Mouse (Mus musculus) layer of hippocampus, adult 2 months (tissue): ENCODE measurements around the gene Ccsap. TPM values are rescaled to one million over a fixed set of nuclear protein-coding genes. Genes with fewer than 3 reads are reported as not detected.

Experiments
- DNase-seq, 2 experiments: peaks; one replicate each; pipeline ENCODE4 v3.0.0; 2022; ENCODE audit warnings: low spot score in 2 of 2
- H3K27ac ChIP-seq: fragments of 200-600 bp; 2 replicates; pipeline ENCODE4 v1.8.1; 2022
- H3K4me3 ChIP-seq: fragments of 200-600 bp; 2 replicates; pipeline ENCODE4 v1.8.1; 2022; ENCODE audit warnings: mild to moderate bottlenecking
- CTCF ChIP-seq: fragments of 200-600 bp; conservative IDR thresholded peaks from 2 replicates; pipeline ENCODE4 v1.8.1; 2022; ENCODE audit warnings: antibody characterized with exemption, mild to moderate bottlenecking, moderate library complexity
- total RNA-seq, 2 experiments: library from RNA; stranded (reverse); gene quantifications; 2 replicates each; pipeline ENCODE4 v1.2.3; 2021

Ccsap gene
- total RNA-seq, 2 experiments from 2014 or later: 62.3 to 62.7 TPM

GRCm38 (mm10) chr8:123805718-123806373 is 54.2 kb downstream of the Ccsap start, which contains the start of gene Rab4a:
Gene Rab4a (plus strand): TSS chr8:123805985.
- peak within 1 kb of the TSS; percentile 97 for H3K4me3 ChIP-seq
- peak; percentile 79 to 81 for DNase-seq
- no peak for TF ChIP-seq CTCF

GRCm38 (mm10) chr8:123805209-123805717 is 54.7 kb downstream of the Ccsap start:
- peak overlapping the region; percentile 97 for H3K4me3 ChIP-seq
- H3K27ac ChIP-seq: peak overlapping the region; percentile 93
- TF ChIP-seq CTCF: no peak
- DNase-seq: no peak

More at GRCm38 (mm10) chr8:123805718-123806373, 54.2 kb downstream of the Ccsap start, which contains the start of gene Rab4a:
- peak within 1 kb of the TSS; percentile 93 for H3K27ac ChIP-seq

- TF ChIP-seq CTCF: no peak
- Histone ChIP-seq H3K27ac (no peak overlapping the region), H3K4me3 (no peak overlapping the region)
- DNase-seq: no peak
Observed at GRCm38 (mm10) chr8:123804586-123804985, 55.4 kb downstream of the Ccsap start.

- Histone ChIP-seq H3K4me3 (no peak overlapping the region), H3K27ac (no peak overlapping the region)
- DNase-seq: no peak
- no peak for TF ChIP-seq CTCF
Observed at GRCm38 (mm10) chr8:123803639-123804038, 56.4 kb downstream of the Ccsap start.

GRCm38 (mm10) chr8:123801538-123801937 is 58.5 kb downstream of the Ccsap start:
- no peak overlapping the region for H3K4me3 ChIP-seq
- no peak for DNase-seq
- H3K27ac ChIP-seq: no peak overlapping the region
- no peak for TF ChIP-seq CTCF

- H3K4me3 ChIP-seq: no peak overlapping the region
- H3K27ac ChIP-seq: no peak overlapping the region
- no peak for DNase-seq
- 0 out of 2 replicates have a peak, but pooled peaks have one; percentile 7 for TF ChIP-seq CTCF
Observed at GRCm38 (mm10) chr8:123800867-123801266, 59.1 kb downstream of the Ccsap start.

GRCm38 (mm10) chr8:123799885-123800284 is 60.1 kb downstream of the Ccsap start:
- TF ChIP-seq CTCF: no peak
- Histone ChIP-seq H3K27ac (no peak overlapping the region), H3K4me3 (no peak overlapping the region)
- DNase-seq: no peak

- no peak for DNase-seq
- Histone ChIP-seq H3K4me3 (no peak overlapping the region), H3K27ac (no peak overlapping the region)
- TF ChIP-seq CTCF: no peak
Observed at GRCm38 (mm10) chr8:123799434-123799833, 60.6 kb downstream of the Ccsap start.

- no peak for TF ChIP-seq CTCF
- Histone ChIP-seq H3K4me3 (no peak overlapping the region), H3K27ac (no peak overlapping the region)
- no peak for DNase-seq
Observed at GRCm38 (mm10) chr8:123797928-123798327, 62.1 kb downstream of the Ccsap start.

- H3K4me3 ChIP-seq: no peak overlapping the region
- H3K27ac ChIP-seq: no peak overlapping the region
- DNase-seq: no peak
- TF ChIP-seq CTCF: no peak
Observed at GRCm38 (mm10) chr8:123796758-123797157, 63.3 kb downstream of the Ccsap start.

- DNase-seq: no peak
- H3K4me3 ChIP-seq: no peak overlapping the region
- H3K27ac ChIP-seq: no peak overlapping the region
- TF ChIP-seq CTCF: no peak
Observed at GRCm38 (mm10) chr8:123794766-123795165, 65.2 kb downstream of the Ccsap start.

GRCm38 (mm10) chr8:123793900-123794299 is 66.1 kb downstream of the Ccsap start:
- no peak overlapping the region for H3K27ac ChIP-seq
- TF ChIP-seq CTCF: no peak
- H3K4me3 ChIP-seq: no peak overlapping the region
- DNase-seq: no peak

- Histone ChIP-seq H3K4me3 (no peak overlapping the region), H3K27ac (no peak overlapping the region)
- no peak for DNase-seq
- no peak for TF ChIP-seq CTCF
Observed at GRCm38 (mm10) chr8:123791845-123792225, 68.2 kb downstream of the Ccsap start.

- Histone ChIP-seq H3K4me3 (no peak overlapping the region), H3K27ac (no peak overlapping the region)
- TF ChIP-seq CTCF: no peak
- DNase-seq: no peak
Observed at GRCm38 (mm10) chr8:123791101-123791844, 68.7 kb downstream of the Ccsap start.

Other genes starting within 250 kb of the Ccsap start
- 10 to 100 TPM; 43.9 to 44.7 TPM for gene Rhou, start 206.3 kb downstream of the Ccsap start, total RNA-seq
- 10 to 100 TPM; 41.8 to 48.0 TPM for gene Rab4a, start 54.2 kb downstream of the Ccsap start, total RNA-seq
- gene Acta1, start 34.5 kb upstream of the Ccsap start, total RNA-seq: 1 to 10 TPM; 6.0 to 6.5 TPM
- 10 to 100 TPM; 21.0 to 25.7 TPM for gene Nup133, start 89.1 kb upstream of the Ccsap start, total RNA-seq
- gene Abcb10, start 122.9 kb upstream of the Ccsap start, total RNA-seq: 10 to 100 TPM; 16.9 to 17.9 TPM
- 10 to 100 TPM; 21.1 to 21.9 TPM for gene Taf5l, start 161.2 kb upstream of the Ccsap start, total RNA-seq
- gene Urb2, start 161.3 kb upstream of the Ccsap start, total RNA-seq: 10 to 100 TPM; 11.2 to 12.3 TPM